Mouse (Mus musculus) MEL (cell line): Measurements from ENCODE around the gene Pi4kb. TPM values are rescaled to one million over a fixed set of nuclear protein-coding genes. Genes with fewer than 3 reads are reported as not detected.
"Not testable (repeated sequence)": the region's sequence is repeated elsewhere in the genome, so short reads cannot be mapped to it uniquely, and the experiment has no call there.

ENCODE experiments used
- DNase-seq: peaks from one replicate; pipeline ENCODE4 v3.0.0; 2011; ENCODE audit warnings: low read depth, low spot score
- H3K27ac ChIP-seq: 2 replicates; pipeline ENCODE4 v1.5.1; 2012; ENCODE audit warnings: low read depth, mild to moderate bottlenecking, control low read depth, low read length, moderate library complexity; ENCODE audit not compliant: control insufficient read depth
- H3K27me3 ChIP-seq, 2 experiments: fragments of 150-350 bp in 1 of 2; sonication (generic) in 1 of 2; 2 replicates each; pipeline ENCODE4 v1.6.1; 2012; ENCODE audit warnings: low read length in 2 of 2, mild to moderate bottlenecking in 2 of 2, improper control_type of control experiment in 1 of 2, moderate library complexity in 1 of 2; ENCODE audit not compliant: insufficient read depth in 2 of 2, control insufficient read depth in 1 of 2
- H3K36me3 ChIP-seq, 2 experiments: 2 replicates each; pipeline ENCODE4 v1.6.1; 2012 to 2014; ENCODE audit warnings: low read length in 2 of 2, improper control_type of control experiment in 1 of 2, inconsistent platforms in 1 of 2, mild to moderate bottlenecking in 1 of 2; ENCODE audit not compliant: insufficient read depth in 2 of 2, control insufficient read depth in 1 of 2
- H3K4me1 ChIP-seq, 2 experiments: fragments of 150-350 bp in 1 of 2; sonication (generic) in 1 of 2; 2 replicates each; pipeline ENCODE4 v1.6.1; 2012; ENCODE audit warnings: low read length in 2 of 2, improper control_type of control experiment in 1 of 2, mild to moderate bottlenecking in 1 of 2; ENCODE audit not compliant: insufficient read depth in 2 of 2, control insufficient read depth in 1 of 2
- H3K4me3 ChIP-seq, 2 experiments: fragments of 150-350 bp in 1 of 2; sonication (generic) in 1 of 2; 2 replicates each; pipeline ENCODE4 v1.5.1; 2012; ENCODE audit warnings: low read depth in 2 of 2, low read length in 2 of 2, mild to moderate bottlenecking in 2 of 2, moderate library complexity in 2 of 2, control low read depth in 1 of 2, improper control_type of control experiment in 1 of 2; ENCODE audit not compliant: control insufficient read depth in 1 of 2, insufficient read depth in 1 of 2
- H3K79me2 ChIP-seq: 2 replicates; pipeline ENCODE4 v1.6.1; 2012; ENCODE audit warnings: mild to moderate bottlenecking, low read length, moderate library complexity; ENCODE audit not compliant: control insufficient read depth, poor library complexity, insufficient read depth
- H3K9ac ChIP-seq: 2 replicates; pipeline ENCODE4 v1.6.1; 2012; ENCODE audit warnings: low read depth, mild to moderate bottlenecking, control low read depth, low read length, moderate library complexity; ENCODE audit not compliant: control insufficient read depth, poor library complexity, severe bottlenecking
- H3K9me3 ChIP-seq: fragments of 150-350 bp; sonication (generic); replicated peaks from 2 replicates; pipeline ENCODE4 v1.6.1; 2012; ENCODE audit warnings: mild to moderate bottlenecking, low read length, improper control_type of control experiment, moderate library complexity; ENCODE audit not compliant: insufficient read depth
- BHLHE40 ChIP-seq: IDR thresholded peaks from 2 replicates; pipeline ENCODE4 v1.6.1; 2012; ENCODE audit warnings: low read depth, mild to moderate bottlenecking, inconsistent platforms, low read length, improper control_type of control experiment, borderline replicate concordance
- CHD2 ChIP-seq: IDR thresholded peaks from 2 replicates; pipeline ENCODE4 v1.6.1; 2011; ENCODE audit warnings: low read length, improper control_type of control experiment
- CTCF ChIP-seq, 3 experiments: IDR thresholded peaks in 2 of 3; conservative IDR thresholded peaks in 1 of 3; 2 replicates each; pipeline ENCODE4 v1.5.1; 2011 to 2012; ENCODE audit warnings: low read length in 3 of 3, low read depth in 2 of 3, mild to moderate bottlenecking in 2 of 3, improper control_type of control experiment in 1 of 3, inconsistent platforms in 1 of 3, mixed read lengths in 1 of 3, moderate library complexity in 1 of 3; ENCODE audit not compliant: control insufficient read depth in 1 of 3, insufficient read depth in 1 of 3, poor library complexity in 1 of 3, severe bottlenecking in 1 of 3
- EP300 ChIP-seq, 2 experiments: IDR thresholded peaks; 2 replicates each; pipeline ENCODE4 v1.6.1; 2011; ENCODE audit warnings: improper control_type of control experiment in 2 of 2, low read length in 2 of 2, low read depth in 1 of 2, mild to moderate bottlenecking in 1 of 2
- ETS1 ChIP-seq: IDR thresholded peaks from 2 replicates; pipeline ENCODE4 v1.6.1; 2012; ENCODE audit warnings: low read depth, mild to moderate bottlenecking, inconsistent platforms, low read length, improper control_type of control experiment, moderate library complexity
- GATA1 ChIP-seq: IDR thresholded peaks from 2 replicates; pipeline ENCODE4 v1.6.1; 2011; ENCODE audit warnings: low read depth, low read length, improper control_type of control experiment
- HCFC1 ChIP-seq: IDR thresholded peaks from 2 replicates; pipeline ENCODE4 v1.6.1; 2012; ENCODE audit warnings: low read depth, mild to moderate bottlenecking, inconsistent platforms, low read length, improper control_type of control experiment, moderate library complexity
- JUND ChIP-seq: IDR thresholded peaks from 2 replicates; pipeline ENCODE4 v1.6.1; 2011; ENCODE audit warnings: low read depth, mild to moderate bottlenecking, improper control_type of control experiment, low read length
- KAT2A ChIP-seq: conservative IDR thresholded peaks from 2 replicates; pipeline ENCODE4 v1.6.1; 2012; ENCODE audit warnings: low read depth, low read length, improper control_type of control experiment, inconsistent platforms
- MAX ChIP-seq: IDR thresholded peaks from 2 replicates; pipeline ENCODE4 v1.6.1; 2011; ENCODE audit warnings: low read length, improper control_type of control experiment
- MYB ChIP-seq: IDR thresholded peaks from 2 replicates; pipeline ENCODE4 v1.6.1; 2011; ENCODE audit warnings: mild to moderate bottlenecking, low read depth, low read length, improper control_type of control experiment
- MYC ChIP-seq: IDR thresholded peaks from 2 replicates; pipeline ENCODE4 v1.6.1; 2011; ENCODE audit warnings: low read depth, mild to moderate bottlenecking, low read length, improper control_type of control experiment, moderate library complexity
- NELFE ChIP-seq: IDR thresholded peaks from 2 replicates; pipeline ENCODE4 v1.6.1; 2011; ENCODE audit warnings: low read depth, low read length, improper control_type of control experiment
- NRF1 ChIP-seq: IDR thresholded peaks from 2 replicates; pipeline ENCODE4 v1.6.1; 2014; ENCODE audit warnings: low read depth, mild to moderate bottlenecking, inconsistent platforms, low read length, improper control_type of control experiment, moderate library complexity; ENCODE audit not compliant: poor library complexity, insufficient read depth, severe bottlenecking
- POLR2A ChIP-seq, 2 experiments: IDR thresholded peaks; 2 replicates each; pipeline ENCODE4 v1.6.1; 2011 to 2012; ENCODE audit warnings: low read length in 2 of 2, mild to moderate bottlenecking in 2 of 2, control low read depth in 1 of 2, improper control_type of control experiment in 1 of 2, low read depth in 1 of 2, moderate library complexity in 1 of 2; ENCODE audit not compliant: control insufficient read depth in 1 of 2, insufficient read depth in 1 of 2, poor library complexity in 1 of 2
- POLR2AphosphoS2 ChIP-seq: IDR thresholded peaks from 2 replicates; pipeline ENCODE4 v1.6.1; 2011; ENCODE audit warnings: low read length, improper control_type of control experiment
- POLR2AphosphoS5 ChIP-seq: IDR thresholded peaks from 2 replicates; pipeline ENCODE4 v1.6.1; 2012; ENCODE audit warnings: low read depth, borderline replicate concordance, mild to moderate bottlenecking, inconsistent platforms, low read length, moderate library complexity, mixed read lengths
- RCOR1 ChIP-seq: IDR thresholded peaks from 2 replicates; pipeline ENCODE4 v1.6.1; 2012; ENCODE audit warnings: low read depth, mild to moderate bottlenecking, inconsistent platforms, low read length, improper control_type of control experiment
- TBP ChIP-seq: IDR thresholded peaks from 2 replicates; pipeline ENCODE4 v1.8.0; 2011; ENCODE audit warnings: low read depth, low read length, improper control_type of control experiment
- USF1 ChIP-seq: IDR thresholded peaks from 2 replicates; pipeline ENCODE4 v1.6.1; 2014; ENCODE audit warnings: low read depth, mild to moderate bottlenecking, inconsistent platforms, low read length, improper control_type of control experiment, moderate library complexity
- ZC3H11A ChIP-seq: IDR thresholded peaks from 2 replicates; pipeline ENCODE4 v1.6.1; 2012; ENCODE audit warnings: low read depth, mild to moderate bottlenecking, inconsistent platforms, low read length, improper control_type of control experiment
- ZMIZ1 ChIP-seq: IDR thresholded peaks from 2 replicates; pipeline ENCODE4 v1.6.1; 2012; ENCODE audit warnings: low read depth, mild to moderate bottlenecking, inconsistent platforms, low read length, improper control_type of control experiment, moderate library complexity
- ZNF384 ChIP-seq: IDR thresholded peaks from 2 replicates; pipeline ENCODE4 v1.6.1; 2012; ENCODE audit warnings: low read depth, mild to moderate bottlenecking, inconsistent platforms, low read length, improper control_type of control experiment
- polyA plus RNA-seq, 2 experiments: library from polyadenylated mRNA; stranded (reverse) in 1 of 2; unstranded in 1 of 2; fragments of >175 nt in 1 of 2; fragments of >200 nt in 1 of 2; gene quantifications; 2 replicates each; pipeline versions ENCODE4 v1.2.1 to v1.2.4; 2012; ENCODE audit warnings: low replicate concordance in 2 of 2, low read depth in 1 of 2; ENCODE audit not compliant: insufficient read length in 2 of 2, insufficient read depth in 1 of 2, missing spikeins in 1 of 2
- total RNA-seq: library from RNA; depleted of rRNA; stranded (reverse); fragments of 300-350 nt; gene quantifications from 2 replicates; pipeline ENCODE4 v1.2.3, GENCODE M21; 2012

The Pi4kb gene
- total and polyA plus RNA-seq, 3 experiments: 45.0 to 56.7 TPM; not detected in 1

GRCm38 (mm10) chr3:95028603-95029002 lies 54.1 kb downstream of the Pi4kb start:
- H3K9ac ChIP-seq: no peak overlapping the region
- TF ChIP-seq MAX (no peak), BHLHE40 (no peak), POLR2AphosphoS5 (no peak), POLR2A (IDR thresholded peaks at IDR 0.05; ENCODE audit: control insufficient read depth in 1 of 2, insufficient read depth in 1 of 2, low read depth in 1 of 2, low read length in 2 of 2, poor library complexity in 1 of 2) (peak in 1 of 2 experiments; percentile 36; a peak in 1 of 4 replicates), NRF1 (no peak), ZC3H11A (no peak), MYB (no peak), ETS1 (no peak), GATA1 (0 out of 2 replicates have a peak, but pooled peaks have one; percentile 9), NELFE (no peak), HCFC1 (no peak), EP300 (IDR thresholded peaks at IDR 0.05; ENCODE audit: low read depth in 1 of 2, low read length in 2 of 2) (no peak), KAT2A (no peak), RCOR1 (0 out of 2 replicates have a peak, but pooled peaks have one; percentile 12), POLR2AphosphoS2 (peak; percentile 45; the same call in 1 of the 2 replicates), CHD2 (no peak), TBP (no peak), JUND (no peak), ZMIZ1 (no peak), USF1 (no peak)
- H3K9me3 ChIP-seq: no peaks in the 10 kb centered on the region
- H3K27ac ChIP-seq: no peak overlapping the region
- H3K4me3 ChIP-seq: no peak overlapping the region
- no peaks in the 10 kb centered on the region for H3K27me3 ChIP-seq
- H3K4me1 ChIP-seq: peaks cover 9 to 13% of the 10 kb centered on the region in 2 experiments
- no peaks in the 10 kb centered on the region for H3K79me2 ChIP-seq
- DNase-seq: no peak
- H3K36me3 ChIP-seq: peaks cover 10 to 16% of the 10 kb centered on the region in 2 experiments

DNA sequence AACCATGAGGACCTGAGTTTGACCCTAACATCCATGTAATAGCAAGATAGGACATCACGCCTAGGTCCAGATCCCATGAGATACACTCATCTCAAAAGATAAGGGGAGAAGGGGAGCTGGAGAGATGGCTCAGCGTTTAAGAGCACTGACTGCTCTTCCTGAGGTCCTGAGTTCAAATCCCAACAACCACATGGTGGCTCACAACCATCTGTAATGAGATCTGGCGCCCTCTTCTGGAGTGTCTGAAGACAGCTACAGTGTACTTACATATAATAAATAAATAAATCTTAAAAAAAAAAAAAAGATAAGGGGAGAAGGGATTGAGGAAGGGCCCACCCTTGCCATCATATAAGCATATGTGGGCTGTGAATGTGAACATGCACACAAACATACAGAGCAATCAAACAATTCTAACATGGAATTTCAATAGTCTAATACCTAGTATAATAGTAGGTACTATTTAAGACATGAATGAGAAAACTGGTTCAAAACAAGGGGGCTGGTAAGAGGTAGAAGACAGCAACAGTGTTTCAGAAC lies 54.8 kb downstream of the Pi4kb start:
- not testable (repeated sequence) for H3K4me1 ChIP-seq, H3K4me3 ChIP-seq, H3K9ac ChIP-seq, DNase-seq
- TF ChIP-seq ZNF384: peak; percentile 72
- peak in 2 of 3 experiments; percentile 18 to 23; a peak in 3 of 6 replicates for TF ChIP-seq CTCF (IDR thresholded peaks at IDR 0.05 in 2 of 3, conservative IDR thresholded peaks at IDR 0.05 in 1 of 3; ENCODE audit: control insufficient read depth in 1 of 3, insufficient read depth in 1 of 3, low read depth in 2 of 3, low read length in 3 of 3, poor library complexity in 1 of 3, severe bottlenecking in 1 of 3)
- TF ChIP-seq MYC: 0 out of 2 replicates have a peak, but pooled peaks have one; percentile 50
- TF ChIP-seq, all 39 proteins: peak for 3; not testable (repeated sequence) for 36
- H3K79me2 ChIP-seq, H3K27me3 ChIP-seq, H3K27ac ChIP-seq, H3K9me3 ChIP-seq: not testable (repeated sequence)
- H3K36me3 ChIP-seq: peaks cover 10 to 22% of the 10 kb centered on the region in 2 experiments
